In genomic region chr1:170343081-170343480, GRCm38 (mm10) we compare ENCODE assay signal across 28 mouse cellular contexts. TPM values are rescaled to one million over a fixed set of nuclear protein-coding genes. Genes with fewer than 3 reads are reported as not detected.
A peak's percentile ranks its signal among the peaks of the same experiment; 100 is the strongest.
DNase-seq lines count a peak whose midpoint lies in the region; ATAC-seq lines count a peak whose summit lies in the region.
"Had no signal": no experiment of that assay in that cellular context is flagged by ENCODE, and none has a peak within 500 bp of the region (broad histone marks: within the 10 kb centered on the region; RNA-seq: fewer than 3 reads in every experiment).

No protein-coding gene starts in this region.

- H3K27ac ChIP-seq in midbrain, embryonic 14.5 days (replicated peaks; ENCODE audit: low read depth, low read length) = no peak overlapping the region
- no peak overlapping the region for H3K27ac ChIP-seq in midbrain, embryonic 11.5 days (ENCODE audit: low read depth, low read length)
- H3K27ac ChIP-seq in midbrain, embryonic 15.5 days = no peak overlapping the region
- H3K27ac ChIP-seq: embryonic facial prominence, embryonic 15.5 days; heart, embryonic 15.5 days; hindbrain, embryonic 14.5 days; intestine, embryonic 15.5 days had no signal

- no peaks in the 10 kb centered on the region for H3K9me3 ChIP-seq in midbrain, embryonic 14.5 days (ENCODE audit: control insufficient read depth, low read length)
- H3K9me3 ChIP-seq in midbrain, embryonic 11.5 days (ENCODE audit: control insufficient read depth, low read length) = no peaks in the 10 kb centered on the region
- no peaks in the 10 kb centered on the region for H3K9me3 ChIP-seq in midbrain, embryonic 15.5 days
- H3K9me3 ChIP-seq: embryonic facial prominence, embryonic 15.5 days; forebrain, embryonic 12.5 days; heart, embryonic 15.5 days; intestine, embryonic 15.5 days had no signal

- no peaks in the 10 kb centered on the region for H3K27me3 ChIP-seq in midbrain, embryonic 14.5 days (ENCODE audit: control insufficient read depth, insufficient read depth, low read length)
- no peaks in the 10 kb centered on the region for H3K27me3 ChIP-seq in midbrain, embryonic 11.5 days (ENCODE audit: control insufficient read depth, insufficient read depth, low read length)
- H3K27me3 ChIP-seq in midbrain, embryonic 15.5 days (replicated peaks) = no peaks in the 10 kb centered on the region
- H3K27me3 ChIP-seq: CH12.LX; embryonic facial prominence, embryonic 15.5 days; forebrain, embryonic 12.5 days; heart, embryonic 15.5 days; intestine, embryonic 15.5 days; Patski had no signal

- ATAC-seq in frontal cortex, adult (ENCODE audit: low TSS enrichment) = peak; percentile 35; the same call in 1 of the 2 replicates
- ATAC-seq in midbrain, embryonic 14.5 days (ENCODE audit: low FRiP score, low TSS enrichment) = no peak; the same call in 1 of the 2 replicates
- no peak for ATAC-seq in midbrain, embryonic 11.5 days (ENCODE audit: low FRiP score)
- 0 out of 2 replicates have a peak, but pooled peaks have one; percentile 27 for ATAC-seq in midbrain, embryonic 15.5 days (replicated peaks)
- ATAC-seq: activated CD4-positive, CD25-positive, alpha-beta regulatory T cell, adult 4 months; intestine, embryonic 15.5 days; Patski had no signal

- no peaks in the 10 kb centered on the region for H3K4me1 ChIP-seq in midbrain, embryonic 14.5 days (ENCODE audit: control insufficient read depth, insufficient read depth, low read length)
- H3K4me1 ChIP-seq in midbrain, embryonic 11.5 days (ENCODE audit: control insufficient read depth, insufficient read depth, low read length) = 0 out of 2 replicates have a peak, but pooled peaks cover 2% of the 10 kb centered on the region
- H3K4me1 ChIP-seq in midbrain, embryonic 15.5 days = no peaks in the 10 kb centered on the region
- H3K4me1 ChIP-seq: embryonic facial prominence, embryonic 15.5 days; intestine, embryonic 15.5 days had no signal

- H3K9ac ChIP-seq in midbrain, embryonic 14.5 days (replicated peaks; ENCODE audit: low read length) = no peak overlapping the region
- H3K9ac ChIP-seq in midbrain, embryonic 11.5 days (ENCODE audit: low read length) = no peak overlapping the region
- no peak overlapping the region for H3K9ac ChIP-seq in midbrain, embryonic 15.5 days
- H3K9ac ChIP-seq: embryonic facial prominence, embryonic 15.5 days; forebrain, embryonic 12.5 days; heart, embryonic 15.5 days; hindbrain, embryonic 14.5 days; intestine, embryonic 15.5 days had no signal

- no peaks in the 10 kb centered on the region for H3K36me3 ChIP-seq in midbrain, embryonic 14.5 days (ENCODE audit: control insufficient read depth, insufficient read depth, low read length)
- no peaks in the 10 kb centered on the region for H3K36me3 ChIP-seq in midbrain, embryonic 11.5 days (ENCODE audit: control insufficient read depth, insufficient read depth, low read length)
- no peaks in the 10 kb centered on the region for H3K36me3 ChIP-seq in midbrain, embryonic 15.5 days (replicated peaks)
- H3K36me3 ChIP-seq: embryonic facial prominence, embryonic 15.5 days; forebrain, embryonic 12.5 days; heart, embryonic 15.5 days; intestine, embryonic 15.5 days had no signal

- 51% methylated on average over 8 of the region's 8 CpGs for WGBS in midbrain, embryonic 14.5 days
- 52% methylated on average over 8 of the region's 8 CpGs for WGBS in midbrain, embryonic 11.5 days
- WGBS in midbrain, embryonic 15.5 days = 51% methylated on average over 8 of the region's 8 CpGs

- no peak overlapping the region for H3K4me3 ChIP-seq in midbrain, embryonic 14.5 days (replicated peaks; ENCODE audit: low read depth, low read length)
- H3K4me3 ChIP-seq in midbrain, embryonic 11.5 days (ENCODE audit: low read depth, low read length) = no peak overlapping the region
- no peak overlapping the region for H3K4me3 ChIP-seq in midbrain, embryonic 15.5 days
- H3K4me3 ChIP-seq: embryonic facial prominence, embryonic 15.5 days; erythroblast, embryonic 14.5 days; forebrain, embryonic 12.5 days; heart, embryonic 15.5 days; intestine, embryonic 15.5 days had no signal

- H3K4me2 ChIP-seq in midbrain, embryonic 14.5 days (ENCODE audit: low read length) = no peak overlapping the region
- no peak overlapping the region for H3K4me2 ChIP-seq in midbrain, embryonic 11.5 days
- no peak overlapping the region for H3K4me2 ChIP-seq in midbrain, embryonic 15.5 days
- H3K4me2 ChIP-seq: embryonic facial prominence, embryonic 15.5 days; forebrain, embryonic 12.5 days; heart, embryonic 11.5 days; heart, embryonic 15.5 days; hindbrain, embryonic 14.5 days; intestine, embryonic 15.5 days had no signal

- no peak for DNase-seq in frontal cortex, postnatal 25 days (ENCODE audit: low spot score in 2 of 2)
- peak; percentile 57 for DNase-seq in midbrain, embryonic 14.5 days
- no peak for DNase-seq in midbrain, embryonic 11.5 days (ENCODE audit: low spot score, missing footprints)
- peak; percentile 67 for DNase-seq in retina, postnatal 7 days (ENCODE audit: low read depth, low spot score)
- no peak for DNase-seq in gastrocnemius, postnatal 25 days
- DNase-seq: adrenal gland, postnatal 14 days; cerebellum, adult 11 months; cerebellum, adult 8-10 months; cerebellum, postnatal 14 days; embryo, embryonic 11 days; gastrocnemius, postnatal 14 days; heart, adult 18-20 months; heart, postnatal 14 days had no signal

RNA-seq across cellular contexts. Expression of gene Spata46, which starts 34.5 kb away (rescaled TPM):
- 0.89 and 0.96 TPM in 2 replicates for polyA plus RNA-seq in midbrain, embryonic 14.5 days (2014; fragmentation: Nextera tagmentation; extraction: Ambion mirVana)
- polyA plus RNA-seq in midbrain, embryonic 11.5 days (2014; fragmentation: Nextera tagmentation; extraction: Ambion mirVana) = 0.51 and 0.90 TPM in 2 replicates
- 1.2 and 2.0 TPM in 2 replicates for polyA plus RNA-seq in midbrain, embryonic 15.5 days (2015; fragmentation: Nextera tagmentation; extraction: Ambion mirVana)
- not detected for total RNA-seq in gastrocnemius, postnatal 25 days (2021)
- total RNA-seq: adrenal gland, adult 18-20 months; adrenal gland, postnatal 14 days; CH12.LX; common myeloid progenitor, adult 5-6 weeks; gastrocnemius, postnatal 14 days; heart, adult 18-20 months; heart, postnatal 14 days; hematopoietic stem cell, adult 5-6 weeks had no signal
- polyA plus RNA-seq: activated CD4-positive, CD25-positive, alpha-beta regulatory T cell, adult 4 months; erythroblast, embryonic 14.5 days had no signal

RNA-seq across cellular contexts. Expression of gene Gm7694, which starts 36.9 kb away (rescaled TPM):
- polyA plus RNA-seq in midbrain, embryonic 14.5 days (2014; fragmentation: Nextera tagmentation; extraction: Ambion mirVana) = 1.7 and 2.1 TPM in 2 replicates
- 1.9 and 2.4 TPM in 2 replicates for polyA plus RNA-seq in midbrain, embryonic 11.5 days (2014; fragmentation: Nextera tagmentation; extraction: Ambion mirVana)
- 1.6 TPM in 2 replicates for polyA plus RNA-seq in midbrain, embryonic 15.5 days (2015; fragmentation: Nextera tagmentation; extraction: Ambion mirVana)
- 1 to 10 TPM in 1 of 2 experiments, under 1 TPM in 1; 0.43 to 1.0 TPM for total RNA-seq in gastrocnemius, postnatal 25 days (2021)
- polyA plus RNA-seq: activated CD4-positive, CD25-positive, alpha-beta regulatory T cell, adult 4 months had no signal

Comparison
In these comparisons a context has a peak if more than half of its experiments do, and no peak if none do; other contexts are left out.
1. ATAC-seq: peak in frontal cortex, adult (single experiment) and midbrain, embryonic 15.5 days (single experiment); none in midbrain, embryonic 14.5 days (single experiment) and midbrain, embryonic 11.5 days (single experiment).
2. DNase-seq: peak in midbrain, embryonic 14.5 days (single experiment) and retina, postnatal 7 days (single experiment); none in frontal cortex, postnatal 25 days (0 of 2), midbrain, embryonic 11.5 days (single experiment) and gastrocnemius, postnatal 25 days (single experiment).